Mouse (Mus musculus) urinary bladder, postnatal 10 days (tissue): ENCODE data around the gene Emx1.

Source experiments
- DNase-seq: peaks from one replicate; pipeline ENCODE4 v3.0.0; 2022; ENCODE audit warnings: low spot score

The Emx1 gene

GRCm38 (mm10) chr6:85189911-85190591 lies 2.8 kb downstream of the Emx1 start:
- DNase-seq = no peak

- DNase-seq = no peak
These were observed 3.4 kb downstream of the Emx1 start for GRCm38 (mm10) chr6:85190671-85191070.

- DNase-seq = no peak
These were observed 4.7 kb downstream of the Emx1 start for GRCm38 (mm10) chr6:85191751-85192440.

- no peak for DNase-seq
These were observed 6.4 kb downstream of the Emx1 start for GRCm38 (mm10) chr6:85193381-85194318.

- DNase-seq = no peak
These were observed 10.7 kb downstream of the Emx1 start for GRCm38 (mm10) chr6:85197951-85198350.

- no peak for DNase-seq
These were observed 19.1 kb downstream of the Emx1 start for GRCm38 (mm10) chr6:85206182-85206938.

GRCm38 (mm10) chr6:85206939-85207285 lies 19.7 kb downstream of the Emx1 start:
- no peak for DNase-seq

GRCm38 (mm10) chr6:85207345-85207744 lies 20.1 kb downstream of the Emx1 start:
- DNase-seq = no peak

- DNase-seq = no peak
These were observed 22.2 kb downstream of the Emx1 start for GRCm38 (mm10) chr6:85209226-85209967.

- no peak for DNase-seq
These were observed 23.4 kb downstream of the Emx1 start for GRCm38 (mm10) chr6:85210686-85211085.

- DNase-seq = no peak
These were observed 31.0 kb downstream of the Emx1 start for GRCm38 (mm10) chr6:85218251-85218650.

GRCm38 (mm10) chr6:85218684-85219445 lies 31.6 kb downstream of the Emx1 start:
- DNase-seq = no peak

- DNase-seq = no peak
These were observed 32.5 kb downstream of the Emx1 start for GRCm38 (mm10) chr6:85219706-85220105.

GRCm38 (mm10) chr6:85220917-85221316 lies 33.7 kb downstream of the Emx1 start:
- no peak for DNase-seq

GRCm38 (mm10) chr6:85222551-85222950 lies 35.3 kb downstream of the Emx1 start:
- no peak for DNase-seq

GRCm38 (mm10) chr6:85223498-85224150 lies 36.4 kb downstream of the Emx1 start:
- DNase-seq = no peak

- no peak for DNase-seq
These were observed 37.2 kb downstream of the Emx1 start for GRCm38 (mm10) chr6:85224442-85224891.

- DNase-seq = no peak
These were observed 39.3 kb downstream of the Emx1 start for GRCm38 (mm10) chr6:85226570-85226969.

- no peak for DNase-seq
These were observed 40.3 kb downstream of the Emx1 start for GRCm38 (mm10) chr6:85227520-85227919.

- DNase-seq = no peak
These were observed 43.5 kb downstream of the Emx1 start for GRCm38 (mm10) chr6:85230762-85231161.
